Mouse (Mus musculus) layer of hippocampus, adult 9-10 months (tissue): ENCODE measurements around the gene Sp8.

ENCODE experiments used
- DNase-seq: peaks from one replicate; pipeline ENCODE4 v3.0.0; 2022; ENCODE audit warnings: low spot score

Gene Sp8

GRCm38 (mm10) chr12:118846221-118846620 lies at the start of gene Sp8:
Gene Sp8, plus strand, starts transcription at chr12:118846329.
- no peak for DNase-seq

GRCm38 (mm10) chr12:118811328-118811961 lies 34.7 kb upstream of the Sp8 start:
- DNase-seq: no peak

GRCm38 (mm10) chr12:118814561-118814960 lies 31.6 kb upstream of the Sp8 start:
- DNase-seq: no peak

GRCm38 (mm10) chr12:118816156-118816555 lies 30.0 kb upstream of the Sp8 start:
- no peak for DNase-seq

- DNase-seq: no peak
These were observed 16.2 kb upstream of the Sp8 start for GRCm38 (mm10) chr12:118829881-118830280.

- DNase-seq: no peak
These were observed 9.5 kb upstream of the Sp8 start for GRCm38 (mm10) chr12:118836411-118837341.

- DNase-seq: no peak
These were observed 8.8 kb upstream of the Sp8 start for GRCm38 (mm10) chr12:118837361-118837760.

GRCm38 (mm10) chr12:118838260-118838659 lies 7.9 kb upstream of the Sp8 start:
- DNase-seq: no peak

- DNase-seq: no peak
These were observed 6.7 kb upstream of the Sp8 start for GRCm38 (mm10) chr12:118839398-118839797.

GRCm38 (mm10) chr12:118840301-118840700 lies 5.8 kb upstream of the Sp8 start:
- DNase-seq: no peak

- no peak for DNase-seq
These were observed 5.3 kb upstream of the Sp8 start for GRCm38 (mm10) chr12:118840861-118841260.

- no peak for DNase-seq
These were observed 4.7 kb upstream of the Sp8 start for GRCm38 (mm10) chr12:118841381-118841922.

- no peak for DNase-seq
These were observed 4.1 kb upstream of the Sp8 start for GRCm38 (mm10) chr12:118841971-118842550.

- no peak for DNase-seq
These were observed 3.3 kb upstream of the Sp8 start for GRCm38 (mm10) chr12:118842671-118843411.

GRCm38 (mm10) chr12:118844111-118844510 lies 2.0 kb upstream of the Sp8 start:
- no peak for DNase-seq

GRCm38 (mm10) chr12:118844841-118845240 lies 1.3 kb upstream of the Sp8 start:
- DNase-seq: no peak

GRCm38 (mm10) chr12:118845351-118845750 lies 778 bp upstream of the Sp8 start:
- no peak for DNase-seq

- DNase-seq: no peak
These were observed 656 bp downstream of the Sp8 start for GRCm38 (mm10) chr12:118846649-118847321.

- no peak for DNase-seq
These were observed 1.3 kb downstream of the Sp8 start for GRCm38 (mm10) chr12:118847381-118847780.

- no peak for DNase-seq
These were observed 1.8 kb downstream of the Sp8 start for GRCm38 (mm10) chr12:118847861-118848495.
